Mouse (Mus musculus): ENCODE data around the gene Wfdc15a. TPM values are rescaled to one million over a fixed set of nuclear protein-coding genes. Genes with fewer than 3 reads are reported as not detected.

The Wfdc15a gene
- total RNA-seq, 1 experiment from 2014 or later = not detected

GRCm38 (mm10) chr2:164180770-164181169 is 19.2 kb downstream of the Wfdc15a start:
- no peak for ATAC-seq (ENCODE audit: extremely low read depth, insufficient number of reproducible peaks, low FRiP score, poor library complexity, severe bottlenecking)

GRCm38 (mm10) chr2:164180124-164180523 is 19.8 kb downstream of the Wfdc15a start:
- ATAC-seq (ENCODE audit: extremely low read depth, insufficient number of reproducible peaks, low FRiP score, poor library complexity, severe bottlenecking) = 0 out of 2 replicates have a peak, but pooled peaks have one; percentile 21

GRCm38 (mm10) chr2:164177831-164178230 is 22.1 kb downstream of the Wfdc15a start:
- no peak for ATAC-seq (ENCODE audit: extremely low read depth, insufficient number of reproducible peaks, low FRiP score, poor library complexity, severe bottlenecking)

- ATAC-seq (ENCODE audit: extremely low read depth, insufficient number of reproducible peaks, low FRiP score, poor library complexity, severe bottlenecking) = no peak
Observed at GRCm38 (mm10) chr2:164175850-164176249, 24.1 kb downstream of the Wfdc15a start.

- no peak for ATAC-seq (ENCODE audit: extremely low read depth, insufficient number of reproducible peaks, low FRiP score, poor library complexity, severe bottlenecking)
Observed at GRCm38 (mm10) chr2:164174649-164175395, 25.1 kb downstream of the Wfdc15a start.

- ATAC-seq (ENCODE audit: extremely low read depth, insufficient number of reproducible peaks, low FRiP score, poor library complexity, severe bottlenecking) = no peak
Observed at GRCm38 (mm10) chr2:164173394-164173793, 26.5 kb downstream of the Wfdc15a start.

- ATAC-seq (ENCODE audit: extremely low read depth, insufficient number of reproducible peaks, low FRiP score, poor library complexity, severe bottlenecking) = no peak
Observed at GRCm38 (mm10) chr2:164170902-164171301, 29.0 kb downstream of the Wfdc15a start, which contains the start of gene Kcns1. Gene Kcns1, minus strand, starts transcription at chr2:164171113.

- ATAC-seq (ENCODE audit: extremely low read depth, insufficient number of reproducible peaks, low FRiP score, poor library complexity, severe bottlenecking) = no peak
Observed at GRCm38 (mm10) chr2:164170326-164170725, 29.6 kb downstream of the Wfdc15a start.

GRCm38 (mm10) chr2:164168571-164168946 is 31.4 kb downstream of the Wfdc15a start:
- no peak for ATAC-seq (ENCODE audit: extremely low read depth, insufficient number of reproducible peaks, low FRiP score, poor library complexity, severe bottlenecking)

- ATAC-seq (ENCODE audit: extremely low read depth, insufficient number of reproducible peaks, low FRiP score, poor library complexity, severe bottlenecking) = no peak
Observed at GRCm38 (mm10) chr2:164167752-164168570, 32.0 kb downstream of the Wfdc15a start.

GRCm38 (mm10) chr2:164164941-164165340 is 35.0 kb downstream of the Wfdc15a start:
- ATAC-seq (ENCODE audit: extremely low read depth, insufficient number of reproducible peaks, low FRiP score, poor library complexity, severe bottlenecking) = no peak

GRCm38 (mm10) chr2:164161515-164162055 is 38.3 kb downstream of the Wfdc15a start:
- ATAC-seq (ENCODE audit: extremely low read depth, insufficient number of reproducible peaks, low FRiP score, poor library complexity, severe bottlenecking) = no peak

- no peak for ATAC-seq (ENCODE audit: extremely low read depth, insufficient number of reproducible peaks, low FRiP score, poor library complexity, severe bottlenecking)
Observed at GRCm38 (mm10) chr2:164158838-164159237, 41.1 kb downstream of the Wfdc15a start.

- ATAC-seq (ENCODE audit: extremely low read depth, insufficient number of reproducible peaks, low FRiP score, poor library complexity, severe bottlenecking) = no peak
Observed at GRCm38 (mm10) chr2:164156158-164156557, 43.8 kb downstream of the Wfdc15a start.

GRCm38 (mm10) chr2:164154007-164154406 is 45.9 kb downstream of the Wfdc15a start:
- ATAC-seq (ENCODE audit: extremely low read depth, insufficient number of reproducible peaks, low FRiP score, poor library complexity, severe bottlenecking) = no peak

- no peak for ATAC-seq (ENCODE audit: extremely low read depth, insufficient number of reproducible peaks, low FRiP score, poor library complexity, severe bottlenecking)
Observed at GRCm38 (mm10) chr2:164152341-164152740, 47.6 kb downstream of the Wfdc15a start.

- ATAC-seq (ENCODE audit: extremely low read depth, insufficient number of reproducible peaks, low FRiP score, poor library complexity, severe bottlenecking) = no peak
Observed at GRCm38 (mm10) chr2:164150086-164150760, 49.7 kb downstream of the Wfdc15a start.
